Mouse (Mus musculus): Measurements from ENCODE around the gene Lrmda. TPM values are rescaled to one million over a fixed set of nuclear protein-coding genes. Genes with fewer than 3 reads are reported as not detected.

Gene Lrmda
- 0.73 and 1.8 TPM in 2 replicates for polyA plus RNA-seq (2015; fragmentation: Nextera tagmentation; extraction: Ambion mirVana)

GRCm38 (mm10) chr14:22019252-22019948 is at the start of gene Lrmda:
Gene Lrmda (plus strand): TSS chr14:22019712.
- peak within 1 kb of the TSS; percentile 57 for H3K27ac ChIP-seq (ENCODE audit: low read depth, low read length)
- H3K9me3 ChIP-seq (ENCODE audit: control insufficient read depth) = no peaks in the 10 kb centered on the region
- peaks cover 11% of the 10 kb centered on the region for H3K4me1 ChIP-seq (replicated peaks; ENCODE audit: control insufficient read depth, insufficient read depth, low read length)
- no peaks in the 10 kb centered on the region for H3K36me3 ChIP-seq (ENCODE audit: control insufficient read depth, insufficient read depth)
- peak within 1 kb of the TSS; percentile 65 for H3K9ac ChIP-seq (ENCODE audit: low read depth, low read length)
- peak; percentile 84 for ATAC-seq
- H3K27me3 ChIP-seq (replicated peaks; ENCODE audit: control insufficient read depth, insufficient read depth, low read length) = no peaks in the 10 kb centered on the region
- peak within 1 kb of the TSS; percentile 87 for H3K4me2 ChIP-seq (replicated peaks; ENCODE audit: low read depth)
- peak within 1 kb of the TSS; percentile 41 for H3K4me3 ChIP-seq (ENCODE audit: low read depth, low read length)
- peak; percentile 46 for TF ChIP-seq CTCF (IDR thresholded peaks at IDR 0.05; ENCODE audit: low read depth)
- WGBS = 4% methylated on average over 33 of the region's 33 CpGs

- TF ChIP-seq CTCF (IDR thresholded peaks at IDR 0.05; ENCODE audit: low read depth) = peak; percentile 93
- Histone ChIP-seq H3K9ac (ENCODE audit: low read depth, low read length) (no peak overlapping the region), H3K27me3 (replicated peaks; ENCODE audit: control insufficient read depth, insufficient read depth, low read length) (no peaks in the 10 kb centered on the region), H3K27ac (ENCODE audit: low read depth, low read length) (no peak overlapping the region), H3K4me2 (replicated peaks; ENCODE audit: low read depth) (peak overlapping the region; percentile 95), H3K9me3 (ENCODE audit: control insufficient read depth) (no peaks in the 10 kb centered on the region), H3K4me3 (ENCODE audit: low read depth, low read length) (peak overlapping the region; percentile 19), H3K36me3 (ENCODE audit: control insufficient read depth, insufficient read depth) (peaks cover 11% of the 10 kb centered on the region; the same call in 1 of the 2 replicates), H3K4me1 (replicated peaks; ENCODE audit: control insufficient read depth, insufficient read depth, low read length) (no peaks in the 10 kb centered on the region)
- 2% methylated on average over 19 of the region's 22 CpGs for WGBS
- ATAC-seq = peak; percentile 26; the same call in 1 of the 2 replicates
Measured at GRCm38 (mm10) chr14:21981462-21981861, 38.0 kb upstream of the Lrmda start.

GRCm38 (mm10) chr14:21982096-21982591 is 37.4 kb upstream of the Lrmda start:
- Histone ChIP-seq H3K9ac (ENCODE audit: low read depth, low read length) (peak overlapping the region; percentile 48; the same call in 1 of the 2 replicates), H3K4me3 (ENCODE audit: low read depth, low read length) (peak overlapping the region; percentile 41), H3K9me3 (ENCODE audit: control insufficient read depth) (no peaks in the 10 kb centered on the region), H3K36me3 (ENCODE audit: control insufficient read depth, insufficient read depth) (peaks cover 11% of the 10 kb centered on the region; the same call in 1 of the 2 replicates), H3K4me2 (replicated peaks; ENCODE audit: low read depth) (peak overlapping the region; percentile 95), H3K4me1 (replicated peaks; ENCODE audit: control insufficient read depth, insufficient read depth, low read length) (no peaks in the 10 kb centered on the region), H3K27me3 (replicated peaks; ENCODE audit: control insufficient read depth, insufficient read depth, low read length) (no peaks in the 10 kb centered on the region), H3K27ac (ENCODE audit: low read depth, low read length) (peak overlapping the region; percentile 70; the same call in 1 of the 2 replicates)
- 52% methylated on average over 14 of the region's 14 CpGs for WGBS
- no peak; the same call in 1 of the 2 replicates for ATAC-seq
- no peak for TF ChIP-seq CTCF (IDR thresholded peaks at IDR 0.05; ENCODE audit: low read depth)

DNA sequence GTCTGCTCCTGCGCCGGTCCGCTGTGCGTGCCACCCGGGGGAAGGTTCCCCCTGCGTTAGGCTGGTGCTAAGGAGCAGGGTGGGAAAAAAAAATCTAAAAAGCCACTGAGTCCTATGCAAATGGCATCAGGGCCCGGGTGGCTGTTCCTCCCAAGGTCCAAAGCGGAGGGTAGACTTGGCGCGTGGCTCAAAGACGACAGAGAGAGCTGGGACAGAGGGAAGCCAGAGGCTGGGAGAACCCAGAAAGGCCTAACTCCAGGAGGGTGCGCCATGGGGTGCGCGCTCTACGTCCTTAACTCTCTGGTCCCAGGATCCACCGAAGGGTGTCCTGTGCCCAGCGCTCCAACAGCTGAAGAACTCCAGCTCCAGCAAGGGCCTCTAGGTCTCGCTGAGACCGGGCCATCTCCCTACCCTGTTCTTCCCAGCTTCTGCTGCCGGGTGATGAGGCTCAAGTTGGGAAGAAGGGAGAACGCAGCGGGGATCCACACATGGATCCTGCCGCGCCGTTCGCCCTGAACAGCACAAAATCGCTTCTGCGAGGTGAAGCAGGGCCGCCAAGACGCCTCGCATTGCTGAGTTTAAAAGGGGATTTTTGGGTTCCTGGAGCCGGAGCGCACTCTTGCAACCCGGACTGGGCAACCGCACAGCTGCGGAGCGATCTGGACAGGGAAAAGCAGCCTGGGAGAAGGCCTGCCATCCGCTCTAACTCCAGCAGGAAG is 36.8 kb upstream of the Lrmda start:
- H3K27ac ChIP-seq (ENCODE audit: low read depth, low read length) = peak overlapping the region; percentile 70
- ATAC-seq = no peak
- H3K9ac ChIP-seq (ENCODE audit: low read depth, low read length) = peak overlapping the region; percentile 48
- peaks cover 11% of the 10 kb centered on the region; the same call in 1 of the 2 replicates for H3K36me3 ChIP-seq (ENCODE audit: control insufficient read depth, insufficient read depth)
- peak overlapping the region; percentile 41 for H3K4me3 ChIP-seq (ENCODE audit: low read depth, low read length)
- no peaks in the 10 kb centered on the region for H3K27me3 ChIP-seq (replicated peaks; ENCODE audit: control insufficient read depth, insufficient read depth, low read length)
- 15% methylated on average over 37 of the region's 38 CpGs for WGBS
- H3K4me2 ChIP-seq (replicated peaks; ENCODE audit: low read depth) = peak overlapping the region; percentile 95
- H3K4me1 ChIP-seq (replicated peaks; ENCODE audit: control insufficient read depth, insufficient read depth, low read length) = no peaks in the 10 kb centered on the region
- H3K9me3 ChIP-seq (ENCODE audit: control insufficient read depth) = no peaks in the 10 kb centered on the region
- TF ChIP-seq CTCF (IDR thresholded peaks at IDR 0.05; ENCODE audit: low read depth) = no peak

- no peak for TF ChIP-seq CTCF (IDR thresholded peaks at IDR 0.05; ENCODE audit: low read depth)
- Histone ChIP-seq H3K4me3 (ENCODE audit: low read depth, low read length) (peak overlapping the region; percentile 41), H3K4me2 (replicated peaks; ENCODE audit: low read depth) (peak overlapping the region; percentile 95), H3K9ac (ENCODE audit: low read depth, low read length) (peak overlapping the region; percentile 48), H3K36me3 (ENCODE audit: control insufficient read depth, insufficient read depth) (peaks cover 11% of the 10 kb centered on the region; the same call in 1 of the 2 replicates), H3K27me3 (replicated peaks; ENCODE audit: control insufficient read depth, insufficient read depth, low read length) (no peaks in the 10 kb centered on the region), H3K9me3 (ENCODE audit: control insufficient read depth) (no peaks in the 10 kb centered on the region), H3K4me1 (replicated peaks; ENCODE audit: control insufficient read depth, insufficient read depth, low read length) (no peaks in the 10 kb centered on the region), H3K27ac (ENCODE audit: low read depth, low read length) (peak overlapping the region; percentile 70)
- no peak for ATAC-seq
- 13% methylated on average over 22 of the region's 22 CpGs for WGBS
Measured at GRCm38 (mm10) chr14:21983311-21983949, 36.1 kb upstream of the Lrmda start.

Data from intestine, postnatal 0 days (tissue).